Mouse (Mus musculus) right cerebral cortex, postnatal 14 days (tissue): ENCODE results near the gene Oma1.

Source experiments
- DNase-seq: peaks from one replicate; pipeline ENCODE4 v3.0.0; 2022

Gene Oma1

GRCm38 (mm10) chr4:103313587-103314525 lies at the start of gene Oma1:
Oma1 (plus strand) TSS chr4:103313812.
- peak; percentile 97 for DNase-seq

- DNase-seq, result no peak
Measured at GRCm38 (mm10) chr4:103263812-103264396, 49.7 kb upstream of the Oma1 start.

- no peak for DNase-seq
Measured at GRCm38 (mm10) chr4:103265166-103265565, 48.4 kb upstream of the Oma1 start.

GRCm38 (mm10) chr4:103269336-103269735 lies 44.3 kb upstream of the Oma1 start:
- DNase-seq, result peak; percentile 17

GRCm38 (mm10) chr4:103273021-103273420 lies 40.6 kb upstream of the Oma1 start:
- DNase-seq, result no peak

- DNase-seq, result no peak
Measured at GRCm38 (mm10) chr4:103288342-103288741, 25.3 kb upstream of the Oma1 start.

- no peak for DNase-seq
Measured at GRCm38 (mm10) chr4:103290763-103291162, 22.8 kb upstream of the Oma1 start, which contains the start of gene 4921539E11Rik. 4921539E11Rik (minus strand) TSS chr4:103290863.

- DNase-seq, result peak; percentile 21
Measured at GRCm38 (mm10) chr4:103299342-103299741, 14.3 kb upstream of the Oma1 start.

- DNase-seq, result no peak
Measured at GRCm38 (mm10) chr4:103303851-103304250, 9.8 kb upstream of the Oma1 start.

GRCm38 (mm10) chr4:103314526-103314910 lies 906 bp downstream of the Oma1 start:
- DNase-seq, result no peak

GRCm38 (mm10) chr4:103315861-103316260 lies 2.2 kb downstream of the Oma1 start:
- no peak for DNase-seq

- no peak for DNase-seq
Measured at GRCm38 (mm10) chr4:103321461-103321860, 7.8 kb downstream of the Oma1 start.

- DNase-seq, result no peak
Measured at GRCm38 (mm10) chr4:103324688-103325451, 11.3 kb downstream of the Oma1 start.

- DNase-seq, result no peak
Measured at GRCm38 (mm10) chr4:103326994-103327393, 13.4 kb downstream of the Oma1 start.

GRCm38 (mm10) chr4:103329348-103329747 lies 15.7 kb downstream of the Oma1 start:
- no peak for DNase-seq

- DNase-seq, result no peak
Measured at GRCm38 (mm10) chr4:103335134-103335533, 21.5 kb downstream of the Oma1 start.

GRCm38 (mm10) chr4:103340726-103341125 lies 27.1 kb downstream of the Oma1 start:
- no peak for DNase-seq

- no peak for DNase-seq
Measured at GRCm38 (mm10) chr4:103341620-103342019, 28.0 kb downstream of the Oma1 start.

- DNase-seq, result no peak
Measured at GRCm38 (mm10) chr4:103346058-103346457, 32.4 kb downstream of the Oma1 start.

GRCm38 (mm10) chr4:103346849-103347248 lies 33.2 kb downstream of the Oma1 start:
- no peak for DNase-seq

- DNase-seq, result no peak
Measured at GRCm38 (mm10) chr4:103349219-103349618, 35.6 kb downstream of the Oma1 start.

GRCm38 (mm10) chr4:103352926-103353325 lies 39.3 kb downstream of the Oma1 start:
- DNase-seq, result no peak

- DNase-seq, result no peak
Measured at GRCm38 (mm10) chr4:103357457-103357856, 43.8 kb downstream of the Oma1 start.
